Mouse (Mus musculus) midbrain, postnatal 0 days (tissue): ENCODE measurements around the gene Slit3. TPM values are rescaled to one million over a fixed set of nuclear protein-coding genes. Genes with fewer than 3 reads are reported as not detected.

Experiments used
- ATAC-seq: fragments of 200-750 bp; cut with Nextera tagmentation; 2 replicates; pipeline ENCODE4 v1.8.0; 2017; ENCODE audit warnings: moderate number of reproducible peaks, mild to moderate bottlenecking, moderate TSS enrichment, moderate library complexity; ENCODE audit not compliant: low FRiP score
- DNase-seq: peaks from one replicate; pipeline ENCODE4 v3.0.0-alpha.2; 2015; ENCODE audit warnings: low spot score
- H3K27ac ChIP-seq: fragments of 300-500 bp; sonication (generic); 2 replicates; pipeline ENCODE4 v1.5.1; 2014; ENCODE audit warnings: low read depth, mild to moderate bottlenecking, low read length, mixed read lengths
- H3K27me3 ChIP-seq: fragments of 300-500 bp; sonication (generic); 2 replicates; pipeline ENCODE4 v1.6.1; 2014; ENCODE audit warnings: low read length, control low read depth, mixed read lengths; ENCODE audit not compliant: insufficient read depth
- H3K36me3 ChIP-seq: fragments of 300-500 bp; sonication (generic); 2 replicates; pipeline ENCODE4 v1.6.1; 2014; ENCODE audit warnings: low read length, control low read depth, mixed read lengths; ENCODE audit not compliant: insufficient read depth
- H3K4me1 ChIP-seq: fragments of 300-500 bp; sonication (generic); 2 replicates; pipeline ENCODE4 v1.6.1; 2014; ENCODE audit warnings: mild to moderate bottlenecking, control low read depth, antibody characterized with exemption, low read length, mixed read lengths; ENCODE audit not compliant: insufficient read depth
- H3K4me2 ChIP-seq: fragments of 300-500 bp; sonication (generic); 2 replicates; pipeline ENCODE4 v1.6.1; 2014; ENCODE audit warnings: low read depth, mild to moderate bottlenecking, low read length, mixed read lengths; ENCODE audit not compliant: poor library complexity, severe bottlenecking
- H3K4me3 ChIP-seq: fragments of 300-500 bp; sonication (generic); 2 replicates; pipeline ENCODE4 v1.5.1; 2014; ENCODE audit warnings: low read depth, mild to moderate bottlenecking, low read length, moderate library complexity
- H3K9ac ChIP-seq: fragments of 300-500 bp; sonication (generic); replicated peaks from 2 replicates; pipeline ENCODE4 v1.6.1; 2014; ENCODE audit warnings: mild to moderate bottlenecking, low read length, moderate library complexity, mixed read lengths; ENCODE audit not compliant: poor library complexity, severe bottlenecking
- H3K9me3 ChIP-seq: fragments of 300-500 bp; sonication (generic); 2 replicates; pipeline ENCODE4 v1.6.1; 2016; ENCODE audit warnings: low read length, control low read depth
- CTCF ChIP-seq: IDR thresholded peaks from 2 replicates; pipeline ENCODE4 v1.5.1; 2016; ENCODE audit warnings: antibody characterized with exemption, mild to moderate bottlenecking
- WGBS: fragments of 180-500 bp; shearing (Covaris S2); extraction: QIAGEN DNeasy Blood & Tissue Kit; methylation state at CpG from one replicate; pipeline ENCODE4 v1.1.7; 2014; 5-methylcytosine and 5-hydroxymethylcytosine counted together
- polyA plus RNA-seq: library from polyadenylated mRNA; unstranded; fragments of >200 nt; fragmentation: Nextera tagmentation; extraction: Ambion mirVana; gene quantifications from 2 replicates; pipeline ENCODE4 v1.2.1, GENCODE M21; 2015
- total RNA-seq: library from RNA; depleted of rRNA; stranded (reverse); fragments of >200 nt; gene quantifications from 2 replicates; pipeline ENCODE4 v1.2.3, GENCODE M21; 2014

The Slit3 gene
- total and polyA plus RNA-seq, 2 experiments from 2014 or later: 3.6 to 7.7 TPM

DNA sequence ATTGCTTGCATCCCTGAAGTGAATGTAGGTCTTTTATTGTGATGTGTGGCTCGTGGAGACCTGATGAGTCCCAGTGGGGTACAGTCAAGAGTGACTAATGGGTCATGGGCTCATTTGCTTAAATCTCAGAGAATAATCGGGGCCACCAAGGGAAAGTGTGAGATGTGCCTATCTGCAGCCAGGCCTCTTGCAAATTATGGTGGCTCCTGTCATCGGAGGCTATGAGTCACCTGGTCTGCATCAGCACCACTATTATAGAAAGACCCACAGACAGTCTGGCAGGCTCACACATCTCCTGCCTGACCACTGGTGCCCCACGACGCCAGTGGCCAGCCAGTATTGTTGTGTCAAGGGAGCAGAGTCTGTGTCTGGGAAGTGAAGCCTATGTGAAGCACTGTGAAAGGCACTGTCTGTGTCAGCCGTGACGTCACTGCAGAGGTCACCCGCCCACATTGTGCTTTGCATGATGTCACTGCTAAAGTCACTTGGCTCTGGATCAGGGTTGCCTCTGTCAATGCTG, 171.3 kb downstream of the Slit3 start:
- Histone ChIP-seq H3K4me3 (no peak overlapping the region), H3K4me1 (no peaks in the 10 kb centered on the region), H3K9me3 (no peaks in the 10 kb centered on the region), H3K36me3 (no peaks in the 10 kb centered on the region), H3K4me2 (no peak overlapping the region), H3K9ac (no peak overlapping the region), H3K27me3 (no peaks in the 10 kb centered on the region), H3K27ac (no peak overlapping the region)
- WGBS: 86% methylated on average over 8 of the region's 8 CpGs
- no peak for DNase-seq
- no peak for TF ChIP-seq CTCF
- ATAC-seq: no peak

DNA sequence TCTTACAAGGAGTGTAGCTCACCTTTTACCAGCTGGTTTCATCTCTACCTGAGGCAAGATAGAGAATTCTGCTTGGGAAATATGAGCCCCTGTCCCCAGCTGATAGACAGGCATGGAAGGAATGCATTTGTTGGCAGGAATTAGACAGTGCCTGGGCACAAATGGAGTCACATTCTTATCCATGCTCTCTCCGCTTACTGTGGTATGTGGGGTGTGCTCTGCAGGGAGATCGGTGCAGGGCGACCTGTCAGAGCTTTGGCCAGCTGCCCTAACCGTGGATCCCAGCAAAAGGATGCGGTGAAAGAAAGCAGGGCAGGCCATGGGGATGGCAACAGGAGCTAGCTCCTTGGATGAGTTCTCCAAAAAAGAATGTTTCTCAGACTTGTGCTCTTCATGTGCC, 172.2 kb downstream of the Slit3 start:
- H3K4me1 ChIP-seq: no peaks in the 10 kb centered on the region
- ATAC-seq (no peak), DNase-seq (no peak)
- no peak overlapping the region for H3K4me2 ChIP-seq
- TF ChIP-seq CTCF: no peak
- WGBS: 78% methylated on average over 5 of the region's 5 CpGs
- H3K4me3 ChIP-seq: no peak overlapping the region
- H3K27me3 ChIP-seq: no peaks in the 10 kb centered on the region
- H3K9me3 ChIP-seq: no peaks in the 10 kb centered on the region
- H3K9ac ChIP-seq: no peak overlapping the region
- no peak overlapping the region for H3K27ac ChIP-seq
- no peaks in the 10 kb centered on the region for H3K36me3 ChIP-seq

DNA sequence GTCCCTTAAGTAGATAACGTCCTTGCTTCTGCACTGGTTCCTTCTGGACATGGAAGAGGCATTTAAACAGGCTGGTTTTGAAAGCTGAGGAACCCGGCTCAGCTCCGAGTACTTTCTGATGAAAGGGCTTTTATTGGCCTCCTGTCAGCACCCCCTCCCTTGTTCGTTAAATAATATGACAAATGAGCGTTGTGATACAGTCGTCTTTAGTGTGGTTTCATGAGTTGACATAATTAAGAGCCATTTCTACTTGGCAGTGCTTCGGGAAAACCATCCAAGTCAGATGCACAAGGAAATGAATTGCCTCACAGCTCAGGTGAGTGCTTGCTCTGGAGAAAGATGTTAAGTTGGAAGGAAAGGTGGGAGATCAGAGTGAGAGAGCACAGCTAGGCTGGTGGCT, 173.6 kb downstream of the Slit3 start:
- H3K36me3 ChIP-seq: no peaks in the 10 kb centered on the region
- ATAC-seq: no peak
- no peak overlapping the region for H3K9ac ChIP-seq

DNA sequence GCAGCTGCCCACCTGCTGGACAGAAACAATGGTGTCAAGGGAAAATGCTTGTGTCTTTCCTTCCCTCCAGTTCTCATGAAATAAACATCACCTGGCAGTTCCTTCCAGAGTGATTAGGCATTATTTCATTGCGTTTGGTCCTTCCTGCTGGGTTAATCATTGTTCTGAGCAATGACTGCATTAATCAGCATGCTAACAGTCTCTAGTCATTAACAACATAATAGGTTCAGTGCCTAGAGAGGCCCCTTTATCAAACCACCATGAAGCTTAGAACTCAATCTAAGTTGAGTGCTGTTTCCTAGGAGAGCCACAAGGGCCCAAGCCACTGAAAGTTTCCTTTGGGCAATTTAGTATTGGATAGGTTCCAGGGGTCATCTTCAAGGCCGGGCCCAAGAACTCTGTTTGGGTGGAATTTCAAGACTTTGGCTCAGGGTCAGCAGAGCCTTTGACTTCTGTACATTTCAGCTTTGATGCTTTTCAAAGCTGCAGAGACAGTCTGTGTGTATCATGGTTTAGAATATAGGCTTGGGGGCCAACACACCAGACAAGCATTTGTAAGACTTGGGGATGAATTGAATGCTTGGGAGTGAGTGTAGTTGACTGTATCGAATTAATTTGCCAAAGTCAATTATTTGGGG, 174.3 kb downstream of the Slit3 start:
- ATAC-seq (no peak), DNase-seq (peak; percentile 68)
- Histone ChIP-seq H3K9ac (no peak overlapping the region), H3K4me1 (no peaks in the 10 kb centered on the region), H3K36me3 (no peaks in the 10 kb centered on the region), H3K27ac (no peak overlapping the region), H3K9me3 (no peaks in the 10 kb centered on the region), H3K4me2 (no peak overlapping the region), H3K4me3 (no peak overlapping the region), H3K27me3 (no peaks in the 10 kb centered on the region)
- 49% methylated on average over 3 of the region's 3 CpGs for WGBS
- no peak for TF ChIP-seq CTCF

More for the DNA sequence above, 173.6 kb downstream of the Slit3 start:
- no peak for TF ChIP-seq CTCF
- H3K27me3 ChIP-seq: no peaks in the 10 kb centered on the region
- H3K9me3 ChIP-seq: no peaks in the 10 kb centered on the region
- no peaks in the 10 kb centered on the region for H3K4me1 ChIP-seq
- no peak overlapping the region for H3K27ac ChIP-seq
- H3K4me2 ChIP-seq: no peak overlapping the region
- H3K4me3 ChIP-seq: no peak overlapping the region
- DNase-seq: no peak
- 62% methylated on average over 7 of the region's 7 CpGs for WGBS

DNA sequence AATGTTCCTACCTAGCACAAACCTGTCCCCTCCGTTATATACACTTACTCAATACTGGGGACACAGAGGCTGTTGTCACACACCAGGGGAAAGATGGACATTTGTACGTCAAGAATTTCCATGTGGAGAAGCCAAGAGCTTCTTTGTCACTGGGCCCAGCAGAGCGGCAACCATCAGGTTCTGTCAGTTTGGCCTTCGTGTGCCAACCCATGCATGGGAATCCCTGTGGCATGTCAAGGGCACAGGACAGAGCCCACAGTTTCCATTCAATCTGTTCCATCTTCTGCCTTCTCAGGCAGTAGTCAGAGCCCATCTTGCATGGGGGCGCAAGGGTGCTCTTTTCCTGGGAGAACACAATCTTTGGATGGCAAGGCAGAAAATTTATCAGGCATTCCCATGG, 175.8 kb downstream of the Slit3 start:
- Histone ChIP-seq H3K9ac (no peak overlapping the region), H3K36me3 (no peaks in the 10 kb centered on the region), H3K4me3 (no peak overlapping the region), H3K27ac (no peak overlapping the region), H3K4me1 (no peaks in the 10 kb centered on the region), H3K27me3 (no peaks in the 10 kb centered on the region), H3K4me2 (no peak overlapping the region), H3K9me3 (no peaks in the 10 kb centered on the region)
- TF ChIP-seq CTCF: no peak
- ATAC-seq (no peak), DNase-seq (peak; percentile 35)
- WGBS: 97% methylated on average over 5 of the region's 5 CpGs

DNA sequence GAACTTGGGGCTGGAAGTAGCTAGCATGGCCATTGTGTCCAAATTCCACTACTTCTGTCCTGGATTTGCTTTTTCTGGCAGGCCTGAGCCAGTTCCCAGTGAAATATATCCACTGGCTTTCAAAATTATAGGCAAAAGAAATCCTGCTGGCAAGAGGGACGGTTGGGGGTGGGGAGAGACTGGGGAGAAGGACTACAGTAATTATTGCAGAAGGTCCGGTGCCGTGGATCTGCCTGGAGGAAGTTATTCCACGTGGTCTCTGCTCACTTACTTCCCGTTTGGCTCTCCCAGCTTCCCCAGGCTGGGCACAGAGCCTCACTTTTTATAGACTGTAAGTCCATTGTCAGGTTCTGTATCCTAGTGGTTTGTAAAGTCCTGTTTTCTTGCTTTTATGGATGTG, 176.3 kb downstream of the Slit3 start:
- Histone ChIP-seq H3K9ac (no peak overlapping the region), H3K4me1 (no peaks in the 10 kb centered on the region), H3K36me3 (no peaks in the 10 kb centered on the region), H3K27me3 (no peaks in the 10 kb centered on the region), H3K4me2 (no peak overlapping the region), H3K9me3 (no peaks in the 10 kb centered on the region), H3K4me3 (no peak overlapping the region), H3K27ac (no peak overlapping the region)
- WGBS: 75% methylated on average over 5 of the region's 5 CpGs
- ATAC-seq (no peak), DNase-seq (no peak)
- no peak for TF ChIP-seq CTCF
